Mouse (Mus musculus): Measurements from ENCODE around the gene Defb28. TPM values are rescaled to one million over a fixed set of nuclear protein-coding genes. Genes with fewer than 3 reads are reported as not detected.

The Defb28 gene
- polyA plus RNA-seq, 1 experiment from 2014 or later, result not detected

- Histone ChIP-seq H3K27ac (no peak within 1 kb of the TSS), H3K4me3 (no peak within 1 kb of the TSS), H3K4me1 (no peaks in the 10 kb centered on the region), H3K27me3 (ENCODE audit: poor library complexity, severe bottlenecking) (no peaks in the 10 kb centered on the region), H3K36me3 (replicated peaks) (no peaks in the 10 kb centered on the region), H3K9me3 (no peaks in the 10 kb centered on the region)
- DNase-seq (ENCODE audit: extremely low spot score, low spot score), result no peak
- 93% methylated on average over 1 of the region's 1 CpGs for WGBS
Measured at GRCm38 (mm10) chr2:152511592-152511991, 6.5 kb upstream of the Defb28 start, which contains the start of gene Defb26. Gene Defb26, minus strand, starts transcription at chr2:152511692.

GRCm38 (mm10) chr2:152516084-152516483 is 2.0 kb upstream of the Defb28 start:
- no peak for DNase-seq (ENCODE audit: extremely low spot score, low spot score)
- no peak overlapping the region for H3K27ac ChIP-seq
- no peaks in the 10 kb centered on the region for H3K4me1 ChIP-seq
- H3K36me3 ChIP-seq (replicated peaks), result no peaks in the 10 kb centered on the region
- WGBS, result 90% methylated on average over 4 of the region's 4 CpGs
- no peaks in the 10 kb centered on the region for H3K27me3 ChIP-seq (ENCODE audit: poor library complexity, severe bottlenecking)
- H3K4me3 ChIP-seq, result no peak overlapping the region
- H3K9me3 ChIP-seq, result no peaks in the 10 kb centered on the region

- no peaks in the 10 kb centered on the region for H3K36me3 ChIP-seq (replicated peaks)
- peaks cover 5% of the 10 kb centered on the region; the same call in 1 of the 2 replicates for H3K9me3 ChIP-seq
- no peak within 1 kb of the TSS for H3K27ac ChIP-seq
- whole genome bisulfite sequencing, result 62% methylated on average over 13 of the region's 13 CpGs
- DNase-seq (ENCODE audit: extremely low spot score, low spot score), result no peak
- no peaks in the 10 kb centered on the region for H3K4me1 ChIP-seq
- no peaks in the 10 kb centered on the region for H3K27me3 ChIP-seq (ENCODE audit: poor library complexity, severe bottlenecking)
- H3K4me3 ChIP-seq, result no peak within 1 kb of the TSS
Measured at GRCm38 (mm10) chr2:152539944-152540710, 22.1 kb downstream of the Defb28 start, which contains the start of gene Defb29. Gene Defb29, minus strand, starts transcription at chr2:152540098.

- H3K27me3 ChIP-seq (ENCODE audit: poor library complexity, severe bottlenecking), result no peaks in the 10 kb centered on the region
- peaks cover 5% of the 10 kb centered on the region; the same call in 1 of the 2 replicates for H3K9me3 ChIP-seq
- no peaks in the 10 kb centered on the region for H3K4me1 ChIP-seq
- H3K36me3 ChIP-seq (replicated peaks), result no peaks in the 10 kb centered on the region
- 91% methylated on average over 9 of the region's 9 CpGs for WGBS
- no peak overlapping the region for H3K27ac ChIP-seq
- DNase-seq (ENCODE audit: extremely low spot score, low spot score), result no peak
- H3K4me3 ChIP-seq, result no peak overlapping the region
Measured at GRCm38 (mm10) chr2:152541979-152542378, 23.9 kb downstream of the Defb28 start.

- 0 out of 2 replicates have a peak, but pooled peaks cover 2% of the 10 kb centered on the region for H3K4me1 ChIP-seq
- H3K9me3 ChIP-seq, result peaks cover 5% of the 10 kb centered on the region; the same call in 1 of the 2 replicates
- WGBS, result 69% methylated on average over 2 of the region's 2 CpGs
- no peaks in the 10 kb centered on the region for H3K27me3 ChIP-seq (ENCODE audit: poor library complexity, severe bottlenecking)
- H3K27ac ChIP-seq, result no peak overlapping the region
- no peaks in the 10 kb centered on the region for H3K36me3 ChIP-seq (replicated peaks)
- no peak for DNase-seq (ENCODE audit: extremely low spot score, low spot score)
- H3K4me3 ChIP-seq, result no peak overlapping the region
Measured at GRCm38 (mm10) chr2:152542897-152543296, 24.8 kb downstream of the Defb28 start.

- H3K4me3 ChIP-seq, result no peak overlapping the region
- H3K36me3 ChIP-seq (replicated peaks), result no peaks in the 10 kb centered on the region
- peaks cover 5% of the 10 kb centered on the region; the same call in 1 of the 2 replicates for H3K9me3 ChIP-seq
- H3K27me3 ChIP-seq (ENCODE audit: poor library complexity, severe bottlenecking), result no peaks in the 10 kb centered on the region
- H3K27ac ChIP-seq, result no peak overlapping the region
- 85% methylated on average over 4 of the region's 4 CpGs for WGBS
- DNase-seq (ENCODE audit: extremely low spot score, low spot score), result no peak
- 0 out of 2 replicates have a peak, but pooled peaks cover 4% of the 10 kb centered on the region for H3K4me1 ChIP-seq
Measured at GRCm38 (mm10) chr2:152543478-152543877, 25.4 kb downstream of the Defb28 start.

GRCm38 (mm10) chr2:152544691-152545090 is 26.6 kb downstream of the Defb28 start:
- Histone ChIP-seq H3K27me3 (ENCODE audit: poor library complexity, severe bottlenecking) (no peaks in the 10 kb centered on the region), H3K4me1 (0 out of 2 replicates have a peak, but pooled peaks cover 4% of the 10 kb centered on the region), H3K27ac (no peak overlapping the region), H3K4me3 (no peak overlapping the region), H3K36me3 (replicated peaks) (no peaks in the 10 kb centered on the region), H3K9me3 (peaks cover 5% of the 10 kb centered on the region; the same call in 1 of the 2 replicates)
- peak; percentile 30 for DNase-seq (ENCODE audit: extremely low spot score, low spot score)
- 31% methylated on average over 4 of the region's 4 CpGs for WGBS

GRCm38 (mm10) chr2:152548124-152548523 is 30.1 kb downstream of the Defb28 start:
- 90% methylated on average over 5 of the region's 5 CpGs for WGBS
- no peak for DNase-seq (ENCODE audit: extremely low spot score, low spot score)
- 0 out of 2 replicates have a peak, but pooled peaks cover 4% of the 10 kb centered on the region for H3K4me1 ChIP-seq

GRCm38 (mm10) chr2:152553774-152554423 is 35.8 kb downstream of the Defb28 start:
- peak; percentile 71 for DNase-seq (ENCODE audit: extremely low spot score, low spot score)
- Histone ChIP-seq H3K4me3 (peak overlapping the region; percentile 25), H3K27me3 (ENCODE audit: poor library complexity, severe bottlenecking) (no peaks in the 10 kb centered on the region), H3K4me1 (peaks cover 7% of the 10 kb centered on the region), H3K9me3 (no peaks in the 10 kb centered on the region), H3K27ac (no peak overlapping the region), H3K36me3 (replicated peaks) (no peaks in the 10 kb centered on the region)
- 15% methylated on average over 16 of the region's 16 CpGs for WGBS

More at GRCm38 (mm10) chr2:152548124-152548523, 30.1 kb downstream of the Defb28 start:
- H3K9me3 ChIP-seq, result no peaks in the 10 kb centered on the region
- H3K4me3 ChIP-seq, result no peak overlapping the region
- no peaks in the 10 kb centered on the region for H3K27me3 ChIP-seq (ENCODE audit: poor library complexity, severe bottlenecking)
- H3K27ac ChIP-seq, result no peak overlapping the region
- no peaks in the 10 kb centered on the region for H3K36me3 ChIP-seq (replicated peaks)

- H3K27me3 ChIP-seq (ENCODE audit: poor library complexity, severe bottlenecking), result no peaks in the 10 kb centered on the region
- WGBS, result 92% methylated on average over 7 of the region's 7 CpGs
- no peak for DNase-seq (ENCODE audit: extremely low spot score, low spot score)
- no peak overlapping the region for H3K27ac ChIP-seq
- no peaks in the 10 kb centered on the region for H3K36me3 ChIP-seq (replicated peaks)
- H3K4me3 ChIP-seq, result no peak overlapping the region
- H3K9me3 ChIP-seq, result no peaks in the 10 kb centered on the region
- H3K4me1 ChIP-seq, result peaks cover 7% of the 10 kb centered on the region
Measured at GRCm38 (mm10) chr2:152556655-152557054, 38.6 kb downstream of the Defb28 start.

GRCm38 (mm10) chr2:152569038-152569437 is 51.0 kb downstream of the Defb28 start, which contains the start of gene Gm17416:
Gene Gm17416, plus strand, starts transcription at chr2:152569338.
- WGBS, result 87% methylated on average over 5 of the region's 5 CpGs
- Histone ChIP-seq H3K4me3 (no peak within 1 kb of the TSS), H3K27ac (no peak within 1 kb of the TSS), H3K9me3 (no peaks in the 10 kb centered on the region), H3K27me3 (ENCODE audit: poor library complexity, severe bottlenecking) (no peaks in the 10 kb centered on the region), H3K4me1 (no peaks in the 10 kb centered on the region), H3K36me3 (replicated peaks) (no peaks in the 10 kb centered on the region)
- no peak for DNase-seq (ENCODE audit: extremely low spot score, low spot score)

GRCm38 (mm10) chr2:152569881-152570280 is 51.8 kb downstream of the Defb28 start:
- Histone ChIP-seq H3K4me1 (no peaks in the 10 kb centered on the region), H3K9me3 (no peaks in the 10 kb centered on the region), H3K27me3 (ENCODE audit: poor library complexity, severe bottlenecking) (no peaks in the 10 kb centered on the region), H3K36me3 (replicated peaks) (no peaks in the 10 kb centered on the region), H3K4me3 (no peak overlapping the region), H3K27ac (no peak overlapping the region)
- DNase-seq (ENCODE audit: extremely low spot score, low spot score), result no peak
- 84% methylated on average over 4 of the region's 4 CpGs for WGBS

- H3K27me3 ChIP-seq (ENCODE audit: poor library complexity, severe bottlenecking), result no peaks in the 10 kb centered on the region
- WGBS, result 84% methylated on average over 6 of the region's 6 CpGs
- H3K9me3 ChIP-seq, result no peaks in the 10 kb centered on the region
- no peak for DNase-seq (ENCODE audit: extremely low spot score, low spot score)
- H3K36me3 ChIP-seq (replicated peaks), result no peaks in the 10 kb centered on the region
- no peak overlapping the region for H3K4me3 ChIP-seq
- no peaks in the 10 kb centered on the region for H3K4me1 ChIP-seq
- no peak overlapping the region for H3K27ac ChIP-seq
Measured at GRCm38 (mm10) chr2:152570313-152570712, 52.3 kb downstream of the Defb28 start.
